Mouse (Mus musculus) mouse embryonic stem cell (cell line): ENCODE measurements around the gene Ush2a.

Source experiments
- in situ Hi-C, 2 experiments: fragments of 300-500 bp; cut with MboI; formaldehyde crosslinking; loops; 1 replicate in 1 of 2; 3 replicates in 1 of 2; pipeline ENCODE4 v1.14.3; 2019 to 2020; ENCODE audit warnings: low sequenced_read_pairs in 2 of 2, low pct_unique_long_range_greater_than_20kb in 1 of 2, mixed read lengths in 1 of 2; ENCODE audit not compliant: unreplicated experiment in 1 of 2

The Ush2a gene

GRCm38 (mm10) chr1:188910656-188911055 lies 648.8 kb downstream of the Ush2a start:
- in situ Hi-C loops: no loop called here

- in situ Hi-C loops: no loop called here
Measured at GRCm38 (mm10) chr1:188919946-188920345, 658.1 kb downstream of the Ush2a start.

DNA sequence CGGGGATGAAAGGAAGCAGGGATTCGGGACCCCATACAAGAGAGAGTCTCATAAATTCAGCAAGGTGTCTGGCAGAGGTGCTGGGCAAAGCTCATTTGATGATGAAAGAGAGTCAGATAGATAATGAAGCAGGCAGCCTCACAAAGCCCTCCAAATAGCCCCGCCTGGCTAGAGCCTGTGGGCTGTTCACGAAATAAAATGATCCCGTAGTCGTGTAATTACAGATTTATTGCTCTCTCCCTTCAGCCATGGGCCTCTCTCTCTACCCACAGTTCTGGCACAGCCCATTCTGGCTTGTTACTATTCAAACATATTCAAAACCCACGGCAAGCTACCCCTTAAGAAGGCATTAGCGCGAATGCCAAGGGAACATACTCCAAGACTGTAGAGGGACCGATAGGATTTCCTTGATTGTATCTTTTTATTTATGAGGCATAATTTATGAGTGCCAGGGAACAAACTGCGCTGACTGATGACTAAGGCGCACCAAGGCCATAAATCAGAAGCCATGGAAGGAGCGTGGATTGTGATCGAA lies 675.5 kb downstream of the Ush2a start:
- in situ Hi-C loops: no loop called here

DNA sequence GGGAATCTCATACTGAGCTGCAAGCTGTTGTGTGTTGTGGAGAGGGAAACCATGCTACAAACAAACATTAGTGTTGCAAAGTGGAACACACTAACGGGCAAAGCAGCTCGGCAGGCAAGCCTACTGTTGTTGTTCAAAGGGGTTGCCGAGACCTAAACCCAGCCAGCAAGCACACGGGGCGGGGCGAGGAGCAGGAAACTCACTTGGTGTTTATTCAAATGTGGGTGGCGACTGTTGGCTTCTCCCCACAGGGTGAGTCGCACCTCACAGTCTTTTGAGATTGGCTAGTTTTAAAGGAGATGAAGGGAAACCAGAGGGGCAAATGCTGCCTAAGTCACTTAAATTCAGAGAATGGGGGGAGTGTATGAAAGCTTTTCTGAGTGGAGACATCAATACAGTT lies 683.5 kb downstream of the Ush2a start:
- in situ Hi-C loops: no loop called here

- in situ Hi-C loops: no loop called here
Measured at GRCm38 (mm10) chr1:188946849-188947248, 685.0 kb downstream of the Ush2a start.

DNA sequence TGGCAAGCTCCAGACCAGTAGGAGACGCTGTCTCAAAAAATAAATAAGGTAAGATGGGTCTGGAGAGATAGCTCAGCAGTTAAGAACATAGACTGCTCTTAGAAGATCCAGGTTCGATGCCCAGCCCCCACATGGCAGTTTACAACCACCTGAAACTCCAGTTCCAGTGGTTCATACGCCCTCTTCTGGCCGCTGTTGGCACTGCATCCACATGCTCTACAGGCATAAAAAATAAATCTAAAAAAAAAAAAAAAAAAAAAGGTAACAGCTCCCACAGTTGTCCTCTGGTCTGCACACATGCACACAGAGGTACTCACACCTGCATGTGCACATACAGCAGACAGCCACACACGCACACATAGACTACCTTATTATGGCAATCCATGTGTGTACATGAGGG lies 686.0 kb downstream of the Ush2a start:
- in situ Hi-C loops: no loop called here

- in situ Hi-C loops: no loop called here
Measured at GRCm38 (mm10) chr1:188948276-188948675, 686.5 kb downstream of the Ush2a start.

DNA sequence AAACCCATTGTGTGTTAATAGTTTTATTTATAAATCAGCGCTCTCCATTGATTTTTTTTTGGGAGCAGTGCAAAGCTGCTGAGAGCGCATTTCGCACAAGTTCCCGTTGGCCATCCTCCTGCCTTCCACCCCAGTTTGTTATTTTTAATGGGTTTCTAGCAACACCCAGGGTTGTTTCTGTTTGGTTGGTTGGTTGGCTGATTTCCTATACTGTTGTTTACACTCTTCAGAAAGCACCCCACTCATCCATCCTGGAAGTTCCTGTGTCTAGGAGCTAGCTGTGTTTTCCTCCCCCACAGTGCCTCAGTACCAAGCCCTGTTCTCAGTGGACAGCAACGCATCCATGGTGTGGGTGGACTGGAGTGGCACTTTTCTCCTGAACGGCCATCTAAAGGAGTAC lies 689.3 kb downstream of the Ush2a start:
- in situ Hi-C loops: no loop called here

DNA sequence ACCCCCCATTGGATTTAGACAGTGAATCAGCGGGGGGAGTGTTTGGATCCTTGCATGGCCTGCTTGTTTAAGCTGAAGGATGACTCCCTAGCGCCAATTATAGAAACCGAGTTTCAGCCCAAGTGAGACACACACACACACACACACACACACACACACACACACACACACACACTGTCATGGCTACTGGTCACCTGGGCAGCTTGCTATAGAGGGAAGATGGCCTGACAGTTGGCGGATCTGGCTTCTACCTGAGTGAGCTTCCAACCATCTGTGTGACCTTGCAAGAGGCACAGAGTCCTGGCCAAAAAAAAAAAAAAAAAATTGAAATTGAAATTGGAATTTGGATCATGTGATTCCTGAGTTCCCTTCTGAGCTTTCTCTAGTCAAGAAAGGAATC lies 690.7 kb downstream of the Ush2a start:
- in situ Hi-C loops: no loop called here

- in situ Hi-C loops: no loop called here
Measured at GRCm38 (mm10) chr1:188973078-188973477, 711.3 kb downstream of the Ush2a start.

DNA sequence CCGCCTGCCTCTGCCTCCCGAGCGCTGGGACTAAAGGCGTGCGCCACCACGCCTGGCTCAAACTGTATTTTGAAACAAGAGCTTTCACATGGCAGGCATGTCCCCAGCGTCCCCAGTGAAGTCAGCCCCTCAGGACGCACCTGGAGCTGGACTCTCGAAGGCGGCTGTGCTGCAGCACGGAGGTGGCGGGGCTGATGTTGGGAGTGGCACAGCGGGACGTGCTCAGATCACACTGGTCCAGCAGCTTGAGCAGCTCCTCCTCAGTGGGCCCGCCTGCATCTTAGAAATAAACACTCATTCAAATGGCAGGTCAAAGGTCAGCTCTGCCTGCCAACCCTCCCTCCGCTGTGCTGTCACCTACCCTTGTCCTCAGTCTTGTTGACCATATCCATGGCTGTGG lies 712.1 kb downstream of the Ush2a start:
- in situ Hi-C loops: no loop called here

- in situ Hi-C loops: no loop called here
Measured at GRCm38 (mm10) chr1:188980050-188980449, 718.2 kb downstream of the Ush2a start.

DNA sequence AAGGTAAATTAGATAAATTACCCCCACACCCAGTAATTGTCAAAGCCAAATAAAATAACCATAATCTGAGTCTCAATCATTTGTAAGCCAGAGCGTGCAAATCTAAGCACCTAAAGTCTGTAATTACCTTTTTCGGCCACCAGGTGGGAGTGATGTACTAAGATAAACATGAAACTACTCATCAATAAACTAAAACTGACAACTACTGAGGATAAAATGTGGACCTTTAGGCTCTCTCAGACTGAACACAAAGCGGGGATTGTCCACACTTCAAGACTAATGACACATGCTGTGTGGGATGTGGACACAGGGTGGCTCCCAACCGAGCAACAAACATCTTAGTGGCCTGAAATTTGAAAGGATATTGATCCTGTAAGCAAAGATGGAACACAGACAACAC lies 731.4 kb downstream of the Ush2a start:
- in situ Hi-C loops: no loop called here

GRCm38 (mm10) chr1:188997921-188998320 lies 736.1 kb downstream of the Ush2a start:
- in situ Hi-C loops: no loop called here

DNA sequence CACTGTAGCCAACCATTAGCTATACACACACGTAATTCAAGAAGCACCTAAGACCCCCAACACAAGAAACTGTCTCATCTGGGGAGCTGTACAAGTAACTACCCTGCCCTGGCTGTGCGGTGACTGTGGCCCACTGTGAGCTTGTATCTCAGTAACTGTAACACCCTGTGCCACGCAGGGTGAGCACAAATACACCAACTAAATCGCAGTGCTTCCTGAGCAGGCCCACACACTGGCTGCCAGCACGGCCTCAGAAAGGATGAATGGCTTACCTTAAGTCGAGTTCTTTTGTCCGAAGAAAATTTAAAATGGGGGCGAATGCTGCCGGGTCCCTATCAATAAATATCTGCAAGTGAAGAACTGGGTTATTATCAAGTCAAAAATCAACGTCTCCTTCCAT lies 738.2 kb downstream of the Ush2a start:
- in situ Hi-C loops: no loop called here

DNA sequence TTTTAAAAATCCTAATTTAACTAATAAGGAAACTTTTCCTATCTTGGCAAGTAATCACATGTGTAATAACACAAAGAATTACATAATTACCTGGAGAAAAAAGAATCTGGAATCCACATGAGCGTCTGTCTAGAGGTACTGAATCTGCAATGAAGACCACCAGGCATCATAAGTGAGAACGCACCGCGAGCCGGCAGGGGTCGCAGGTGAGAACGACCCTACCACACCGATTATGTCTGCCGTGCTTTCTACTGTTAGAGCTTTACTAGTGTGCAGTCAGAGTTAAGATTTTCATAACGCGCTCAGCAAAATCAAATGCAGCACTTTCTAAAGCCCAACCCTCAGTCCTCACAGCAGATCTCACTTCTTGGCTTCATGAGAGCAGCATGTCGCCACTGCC lies 740.0 kb downstream of the Ush2a start:
- in situ Hi-C loops: no loop called here

GRCm38 (mm10) chr1:189004774-189005173 lies 743.0 kb downstream of the Ush2a start:
- in situ Hi-C loops: no loop called here

DNA sequence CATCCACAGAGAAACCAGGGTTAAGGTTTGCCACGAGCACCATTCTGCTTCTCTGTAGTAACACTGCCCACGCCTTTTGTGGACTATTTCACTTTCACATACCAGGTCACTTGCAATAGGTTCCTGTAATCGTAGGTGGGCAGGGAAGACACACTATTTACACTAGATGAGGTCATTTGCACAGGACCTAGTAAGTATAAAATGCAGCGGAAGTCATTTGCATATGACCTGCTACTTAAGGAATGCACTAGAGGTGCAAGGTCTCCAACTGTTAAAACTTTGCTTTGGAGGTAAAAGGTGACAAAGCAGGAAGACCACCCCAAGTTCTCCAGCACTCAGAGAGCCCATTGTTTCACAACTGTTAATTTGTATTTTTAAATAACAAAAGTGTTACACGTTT lies 744.4 kb downstream of the Ush2a start:
- in situ Hi-C loops: no loop called here

DNA sequence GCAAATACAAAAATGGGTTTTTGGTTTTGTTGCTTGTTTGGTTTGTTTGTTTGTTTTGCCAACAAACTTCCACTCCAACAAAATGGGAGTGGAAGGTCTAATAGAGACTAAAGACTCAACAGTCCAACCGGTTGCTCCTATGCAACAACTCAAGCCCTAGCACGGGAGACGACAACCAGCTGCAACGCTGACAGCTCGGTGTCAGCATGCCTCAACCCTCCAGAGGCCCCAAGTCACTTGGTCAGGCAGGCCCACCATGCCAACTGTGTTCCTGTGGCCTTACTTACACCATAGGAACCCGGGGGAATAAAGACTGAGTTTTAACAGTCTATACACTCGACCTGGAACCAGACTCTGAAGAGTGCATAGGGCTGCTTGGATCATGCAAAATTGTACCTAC lies 745.0 kb downstream of the Ush2a start:
- in situ Hi-C loops: no loop called here

DNA sequence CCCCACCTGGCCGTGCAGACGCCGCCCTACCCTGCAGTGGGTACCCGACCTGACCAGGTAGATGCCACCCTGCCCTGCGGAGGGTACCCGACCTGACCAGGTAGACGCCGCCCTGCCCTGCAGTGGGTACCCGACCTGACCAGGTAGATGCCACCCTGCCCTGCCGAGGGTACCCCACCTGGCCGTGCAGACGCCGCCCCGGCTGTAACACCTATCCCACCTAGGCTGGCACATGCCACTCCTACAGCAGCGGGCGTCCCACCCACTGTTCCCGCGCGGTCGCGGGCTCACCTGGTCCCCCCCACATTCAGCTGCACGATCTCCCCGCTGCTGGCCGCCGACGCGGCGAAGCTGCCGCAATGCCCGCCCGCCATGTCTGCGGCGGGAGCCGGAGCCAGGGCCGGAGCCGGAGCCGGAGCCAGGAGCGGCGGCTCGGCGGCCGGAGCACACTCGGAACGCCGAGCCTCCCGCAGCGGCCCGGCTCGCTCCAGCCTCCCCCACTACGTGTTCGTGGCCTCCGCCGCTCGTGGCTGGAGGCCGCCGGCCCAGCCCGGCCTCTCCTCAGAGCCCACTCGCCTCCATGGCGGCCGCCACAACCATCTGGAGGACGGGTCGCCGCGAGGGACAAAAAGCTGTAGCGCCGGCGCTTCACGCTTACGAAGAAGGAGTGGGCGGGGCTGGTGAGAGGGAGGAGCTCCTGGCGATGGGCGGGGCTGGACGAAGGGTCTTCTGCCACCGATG lies 745.6 kb downstream of the Ush2a start, which contains the start of gene Kctd3:
Gene Kctd3 (minus strand): TSS at position 603 of the 741 bp plus-strand sequence.
- in situ Hi-C loops: no loop called here
